Mouse (Mus musculus) stomach, embryonic 15.5 days (tissue): ENCODE data around the gene Pde6b. TPM values are rescaled to one million over a fixed set of nuclear protein-coding genes. Genes with fewer than 3 reads are reported as not detected.
A peak's percentile ranks its signal among the peaks of the same experiment; 100 is the strongest.

Source experiments
- ATAC-seq: fragments of 200-750 bp; cut with Nextera tagmentation; 2 replicates; pipeline ENCODE4 v1.8.0; 2017; ENCODE audit warnings: low read depth, moderate number of reproducible peaks, moderate TSS enrichment; ENCODE audit not compliant: insufficient read depth, low FRiP score
- H3K27ac ChIP-seq: fragments of 300-500 bp; sonication (generic); 2 replicates; pipeline ENCODE4 v1.5.1; 2015; ENCODE audit warnings: mild to moderate bottlenecking, inconsistent platforms
- H3K27me3 ChIP-seq: fragments of 300-500 bp; sonication (generic); replicated peaks from 2 replicates; pipeline ENCODE4 v1.6.1; 2015; ENCODE audit warnings: inconsistent platforms
- H3K36me3 ChIP-seq: fragments of 300-500 bp; sonication (generic); 2 replicates; pipeline ENCODE4 v1.6.1; 2015; ENCODE audit warnings: inconsistent platforms
- H3K4me1 ChIP-seq: fragments of 300-500 bp; sonication (generic); 2 replicates; pipeline ENCODE4 v1.6.1; 2015; ENCODE audit warnings: inconsistent platforms
- H3K4me2 ChIP-seq: fragments of 300-500 bp; sonication (generic); 2 replicates; pipeline ENCODE4 v1.6.1; 2015; ENCODE audit warnings: mild to moderate bottlenecking, inconsistent platforms
- H3K4me3 ChIP-seq: fragments of 300-500 bp; sonication (generic); replicated peaks from 2 replicates; pipeline ENCODE4 v1.5.1; 2015; ENCODE audit warnings: inconsistent platforms
- H3K9ac ChIP-seq: fragments of 300-500 bp; sonication (generic); 2 replicates; pipeline ENCODE4 v1.6.1; 2015; ENCODE audit warnings: inconsistent platforms
- H3K9me3 ChIP-seq: fragments of 300-500 bp; sonication (generic); 2 replicates; pipeline ENCODE4 v1.6.1; 2016; ENCODE audit warnings: inconsistent platforms
- WGBS: fragments of 180-500 bp; shearing (Covaris S2); methylation state at CpG from one replicate; pipeline ENCODE4 v1.1.7; 2015; 5-methylcytosine and 5-hydroxymethylcytosine counted together
- polyA plus RNA-seq: library from polyadenylated mRNA; unstranded; fragments of >200 nt; fragmentation: Nextera tagmentation; extraction: Ambion mirVana; gene quantifications from 2 replicates; pipeline ENCODE4 v1.2.1, GENCODE M21; 2015

Pde6b gene
- polyA plus RNA-seq, 1 experiment from 2014 or later = 0.39 TPM

DNA sequence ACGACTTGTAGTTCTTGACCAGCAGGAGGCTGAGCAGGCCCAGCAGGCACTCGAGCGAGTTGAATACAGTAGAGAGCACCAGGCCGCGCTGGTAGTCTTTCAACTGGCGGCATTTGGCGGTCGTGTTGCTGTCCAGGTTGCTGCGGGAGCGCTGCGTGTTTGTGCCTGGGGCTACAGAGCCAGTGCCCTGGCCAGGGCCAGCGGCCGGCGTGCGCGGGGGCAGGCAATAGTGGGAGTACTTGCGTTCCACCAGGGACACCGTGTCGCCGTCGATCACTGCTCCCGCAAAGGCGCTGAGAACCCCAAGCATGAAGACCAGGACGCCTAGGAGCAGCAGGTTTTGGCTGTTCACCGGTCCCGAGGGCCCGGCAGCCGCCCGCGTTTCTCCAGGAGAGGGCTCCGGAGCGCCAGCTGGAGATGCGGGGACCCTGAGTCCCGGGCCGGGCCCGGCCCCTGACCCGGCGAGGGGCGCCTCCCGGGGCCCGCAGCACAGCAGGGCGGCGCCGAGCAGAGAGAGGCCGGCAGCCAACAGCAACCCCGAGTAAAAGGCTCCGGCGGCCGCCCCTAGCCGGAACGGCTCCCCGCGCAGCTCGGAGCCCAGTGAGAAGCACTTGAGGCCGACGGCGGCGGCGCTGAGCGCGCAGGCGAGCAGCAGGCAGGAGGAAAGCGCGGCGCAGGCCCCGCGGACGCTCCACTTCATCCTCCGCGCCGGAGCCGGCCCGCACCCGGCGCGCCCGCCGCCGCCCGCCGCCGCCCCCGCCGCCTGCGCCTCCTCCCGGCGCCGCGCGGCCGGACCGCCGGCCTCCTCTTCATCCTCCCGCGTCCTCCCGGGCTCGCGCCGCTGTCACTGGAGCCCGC is 21.0 kb upstream of the Pde6b start:
- 0 out of 2 replicates have a peak overlapping the region, but pooled peaks have one; percentile 20 for H3K9ac ChIP-seq
- H3K36me3 ChIP-seq = no peaks in the 10 kb centered on the region
- WGBS = under 1% methylated on average over 72 of the region's 100 CpGs
- ATAC-seq = 0 out of 2 replicates have a peak, but pooled peaks have one; percentile 13
- H3K4me1 ChIP-seq = peaks cover 31% of the 10 kb centered on the region
- peaks cover 85% of the 10 kb centered on the region for H3K27me3 ChIP-seq
- H3K9me3 ChIP-seq = no peaks in the 10 kb centered on the region
- H3K4me2 ChIP-seq = peak overlapping the region; percentile 90
- H3K4me3 ChIP-seq = peak overlapping the region; percentile 48
- H3K27ac ChIP-seq = no peak overlapping the region

DNA sequence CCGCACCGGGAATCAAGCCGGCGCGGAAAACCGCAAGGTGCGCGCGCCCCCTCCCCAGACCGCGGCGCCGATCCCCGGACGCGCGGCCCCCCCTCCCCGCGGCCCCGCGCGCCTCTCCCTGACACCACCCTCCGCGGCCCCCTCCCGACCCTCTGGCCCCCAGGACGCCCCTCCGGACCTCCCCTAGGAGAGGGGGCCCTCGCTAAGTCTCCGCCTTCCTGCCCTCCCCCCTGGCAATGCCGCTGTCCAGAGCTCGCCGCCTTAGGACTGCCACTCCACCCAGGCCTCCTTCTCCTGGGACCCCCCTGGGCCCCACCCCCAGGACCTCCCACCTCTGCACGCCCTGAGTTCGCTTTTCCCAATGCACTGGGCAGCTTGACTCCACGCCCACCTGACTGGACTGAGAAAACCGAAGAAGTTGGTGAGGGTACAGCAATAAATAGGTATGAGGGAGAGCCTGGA is 20.3 kb upstream of the Pde6b start, which contains the start of gene Gm42517:
Gm42517 (minus strand) TSS at position 52 of the 462 bp plus-strand sequence.
- H3K36me3 ChIP-seq = no peaks in the 10 kb centered on the region
- peak within 1 kb of the TSS; percentile 48 for H3K4me3 ChIP-seq
- peak within 1 kb of the TSS; percentile 90 for H3K4me2 ChIP-seq
- no peak within 1 kb of the TSS for H3K27ac ChIP-seq
- H3K9ac ChIP-seq = 0 out of 2 replicates have a peak within 1 kb of the TSS, but pooled peaks have one; percentile 20
- peaks cover 86% of the 10 kb centered on the region for H3K27me3 ChIP-seq
- ATAC-seq = no peak
- H3K9me3 ChIP-seq = no peaks in the 10 kb centered on the region
- peaks cover 31% of the 10 kb centered on the region for H3K4me1 ChIP-seq
- WGBS = 1% methylated on average over 29 of the region's 36 CpGs

DNA sequence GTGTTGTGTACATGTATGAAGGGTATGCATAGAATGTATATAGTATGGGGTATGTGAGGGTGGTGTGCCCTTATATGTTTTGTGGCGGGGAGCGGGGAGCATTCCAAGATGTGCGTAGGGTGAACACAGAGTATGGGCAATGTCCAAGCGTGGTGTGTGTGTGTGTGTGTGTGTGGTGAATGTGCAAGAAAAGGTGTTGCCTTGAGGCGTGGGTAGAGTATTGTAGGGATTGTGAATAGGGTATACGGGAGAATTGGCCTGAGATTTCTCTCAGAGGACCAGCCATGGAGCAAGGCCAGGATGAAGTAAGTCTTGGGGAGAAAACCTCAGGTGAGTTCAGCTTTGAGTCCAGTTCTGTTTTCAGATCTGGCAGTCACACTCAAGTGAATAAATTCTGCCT is 19.7 kb upstream of the Pde6b start:
- 8% methylated on average over 6 of the region's 6 CpGs for WGBS
- peak overlapping the region; percentile 35 for H3K4me3 ChIP-seq
- ATAC-seq = 0 out of 2 replicates have a peak, but pooled peaks have one; percentile 9
- H3K9me3 ChIP-seq = no peaks in the 10 kb centered on the region
- H3K9ac ChIP-seq = no peak overlapping the region
- H3K36me3 ChIP-seq = no peaks in the 10 kb centered on the region
- peak overlapping the region; percentile 78 for H3K4me2 ChIP-seq
- H3K27ac ChIP-seq = no peak overlapping the region
- peaks cover 31% of the 10 kb centered on the region for H3K4me1 ChIP-seq
- peaks cover 80% of the 10 kb centered on the region for H3K27me3 ChIP-seq

DNA sequence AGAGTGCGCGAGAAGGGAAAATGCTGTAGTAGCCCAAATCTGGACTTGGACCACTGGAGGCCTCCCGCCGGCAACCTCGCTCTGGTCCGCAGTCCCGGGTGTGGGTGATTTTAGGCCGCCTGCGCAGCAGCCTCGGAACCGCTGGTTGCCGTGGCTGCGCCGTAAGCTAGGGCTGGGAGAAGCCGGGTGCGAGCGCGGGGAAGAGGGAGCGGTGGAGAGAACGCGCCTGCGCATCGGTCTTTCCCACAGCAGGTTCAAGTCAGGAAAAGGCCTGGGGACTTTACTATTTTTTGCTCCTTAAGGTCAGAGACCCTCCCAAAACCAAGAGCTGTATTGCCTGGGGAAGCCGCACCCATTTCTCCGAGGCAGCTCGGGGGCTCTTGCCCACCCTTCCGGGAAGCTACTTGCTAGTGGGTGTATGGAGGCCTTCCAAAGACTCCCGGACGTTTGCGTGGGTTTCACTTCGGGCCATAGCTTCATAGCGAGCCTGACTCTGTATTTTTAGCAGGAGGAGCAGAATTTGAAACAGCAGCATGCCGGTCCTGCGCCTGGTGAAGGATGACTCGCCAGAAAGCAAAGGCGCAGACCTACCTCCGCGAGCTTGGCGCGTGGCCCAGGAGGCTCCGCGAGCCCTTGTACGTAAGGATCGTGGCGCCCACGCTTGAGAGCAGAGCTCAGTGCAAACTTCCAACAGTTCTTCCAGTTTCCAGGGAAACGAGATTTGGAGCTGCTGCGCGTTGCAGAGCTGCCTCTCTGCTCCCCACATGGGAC is 19.2 kb upstream of the Pde6b start:
- under 1% methylated on average over 49 of the region's 49 CpGs for WGBS
- no peak for ATAC-seq

DNA sequence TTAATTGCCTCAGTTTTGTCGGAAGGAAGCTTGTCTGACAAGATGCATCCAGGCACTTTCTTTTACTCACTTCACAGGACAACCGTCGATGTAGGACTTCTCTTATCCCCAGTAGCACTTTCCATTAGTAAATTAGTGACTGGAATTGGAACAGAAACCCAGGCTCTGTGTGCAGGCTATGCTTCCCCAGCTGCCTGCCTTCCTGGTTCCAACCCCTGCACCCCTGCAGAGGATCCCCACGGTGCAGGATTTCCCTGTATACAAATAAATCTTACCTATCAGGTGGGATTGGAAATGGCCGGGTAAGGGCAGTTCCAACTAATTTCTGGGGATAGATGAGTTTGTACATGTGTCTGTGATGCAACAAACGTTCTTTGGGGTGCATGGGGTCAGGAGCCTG is 18.2 kb upstream of the Pde6b start:
- Histone ChIP-seq H3K4me1 (peaks cover 31% of the 10 kb centered on the region), H3K4me3 (no peak overlapping the region), H3K27ac (no peak overlapping the region), H3K36me3 (no peaks in the 10 kb centered on the region), H3K9ac (no peak overlapping the region), H3K9me3 (no peaks in the 10 kb centered on the region), H3K4me2 (no peak overlapping the region), H3K27me3 (peaks cover 69% of the 10 kb centered on the region)
- WGBS = 4% methylated on average over 6 of the region's 6 CpGs
- no peak for ATAC-seq

More for the DNA sequence above, 19.2 kb upstream of the Pde6b start:
- Histone ChIP-seq H3K27me3 (peaks cover 75% of the 10 kb centered on the region), H3K9me3 (no peaks in the 10 kb centered on the region), H3K4me2 (peak overlapping the region; percentile 78), H3K4me1 (peaks cover 31% of the 10 kb centered on the region), H3K36me3 (no peaks in the 10 kb centered on the region), H3K9ac (no peak overlapping the region), H3K4me3 (peak overlapping the region; percentile 35), H3K27ac (no peak overlapping the region)

DNA sequence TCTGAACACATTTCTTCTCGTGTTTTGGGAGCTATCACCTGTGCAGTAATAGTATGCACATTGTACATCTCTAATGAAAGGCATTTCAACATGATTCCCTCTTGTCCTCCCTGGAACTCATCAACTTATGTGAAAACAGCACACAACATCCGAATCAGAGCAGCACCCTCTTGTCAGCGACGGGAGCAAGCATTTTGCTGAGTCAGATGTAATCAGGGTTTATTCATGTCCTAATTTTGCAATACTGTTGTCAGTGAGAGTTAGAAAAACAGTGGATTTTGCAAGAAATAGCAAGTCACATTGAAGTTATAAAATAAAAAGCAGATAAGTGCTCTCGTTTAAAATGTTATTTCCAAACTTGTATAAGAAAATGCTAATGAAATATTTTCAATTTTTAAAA is 14.1 kb upstream of the Pde6b start:
- ATAC-seq = no peak
- WGBS = 71% methylated on average over 5 of the region's 5 CpGs
- peaks cover 31% of the 10 kb centered on the region for H3K27me3 ChIP-seq

DNA sequence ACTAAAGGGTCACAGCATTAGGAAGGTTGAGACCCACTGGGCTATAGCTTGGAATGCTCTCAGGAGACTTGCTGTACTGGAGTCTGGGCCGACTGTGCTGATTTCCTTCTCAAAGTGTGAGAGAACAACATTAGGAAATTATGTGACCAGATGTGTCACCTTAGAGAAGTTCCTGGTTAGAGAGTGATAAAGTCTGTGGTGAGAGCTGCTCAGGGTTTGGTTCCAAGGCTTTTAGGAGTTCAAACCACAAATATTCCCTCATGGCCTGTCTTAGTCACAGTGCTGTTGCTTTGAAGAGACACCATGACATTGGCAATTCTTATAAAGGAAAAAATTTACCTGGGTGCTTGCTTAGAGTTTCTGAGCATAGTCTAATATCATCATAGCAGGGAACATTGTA is 12.1 kb upstream of the Pde6b start:
- Histone ChIP-seq H3K36me3 (no peaks in the 10 kb centered on the region), H3K9ac (no peak overlapping the region), H3K27me3 (peaks cover 14% of the 10 kb centered on the region; the same call in 1 of the 2 replicates), H3K4me1 (no peaks in the 10 kb centered on the region), H3K4me2 (no peak overlapping the region), H3K27ac (no peak overlapping the region), H3K9me3 (no peaks in the 10 kb centered on the region), H3K4me3 (no peak overlapping the region)
- no peak for ATAC-seq
- WGBS = 55% methylated on average over 1 of the region's 1 CpGs

More for the DNA sequence above, 14.1 kb upstream of the Pde6b start:
- Histone ChIP-seq H3K36me3 (no peaks in the 10 kb centered on the region), H3K9me3 (no peaks in the 10 kb centered on the region), H3K4me3 (no peak overlapping the region), H3K4me2 (no peak overlapping the region), H3K9ac (no peak overlapping the region), H3K4me1 (peaks cover 4% of the 10 kb centered on the region), H3K27ac (no peak overlapping the region)

DNA sequence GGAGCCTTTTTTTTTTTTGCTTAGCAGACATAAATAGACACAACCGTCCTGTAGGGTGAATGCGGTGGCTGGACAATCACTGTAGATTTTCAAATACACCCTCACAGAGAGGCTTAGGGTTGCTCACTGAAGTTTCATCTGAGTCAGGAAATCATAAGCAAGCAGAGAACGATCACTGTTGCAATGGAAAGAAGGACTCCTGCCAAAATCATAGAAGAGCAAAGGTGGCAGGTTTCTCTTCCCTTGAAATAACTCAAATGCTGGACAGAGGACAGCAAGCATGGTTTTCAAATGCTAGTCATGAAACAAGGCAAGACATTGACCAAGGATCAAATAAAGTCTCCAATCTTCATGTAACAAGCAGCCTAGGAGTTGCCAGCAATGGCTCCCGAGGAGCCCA is 9.8 kb upstream of the Pde6b start:
- no peak overlapping the region for H3K9ac ChIP-seq
- H3K27me3 ChIP-seq = 0 out of 2 replicates have a peak, but pooled peaks cover 5% of the 10 kb centered on the region
- no peak for ATAC-seq
- H3K4me1 ChIP-seq = no peaks in the 10 kb centered on the region
- H3K36me3 ChIP-seq = no peaks in the 10 kb centered on the region
- H3K4me3 ChIP-seq = no peak overlapping the region
- H3K4me2 ChIP-seq = no peak overlapping the region
- no peak overlapping the region for H3K27ac ChIP-seq
- no peaks in the 10 kb centered on the region for H3K9me3 ChIP-seq
- 77% methylated on average over 4 of the region's 4 CpGs for WGBS

DNA sequence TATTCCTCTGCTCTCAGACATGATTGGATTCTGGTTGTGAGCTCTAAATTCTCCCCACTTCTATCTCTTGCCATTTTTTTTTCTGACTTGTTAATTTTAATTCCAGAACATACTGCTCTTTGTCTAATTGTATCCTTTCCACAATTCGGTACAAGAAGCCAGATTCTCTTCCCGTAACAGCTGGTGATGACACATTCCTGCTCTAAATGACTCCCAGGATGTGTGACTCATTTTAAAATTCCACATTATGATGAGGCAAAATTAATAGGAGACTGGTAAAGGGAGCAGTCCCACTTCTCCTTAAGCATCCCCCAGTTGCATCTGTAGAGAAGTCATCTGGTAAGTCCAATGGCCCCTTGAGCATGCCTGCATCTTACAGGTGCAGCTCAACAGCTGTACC is 2.6 kb upstream of the Pde6b start:
- no peak overlapping the region for H3K9ac ChIP-seq
- no peaks in the 10 kb centered on the region for H3K4me1 ChIP-seq
- ATAC-seq = no peak
- no peaks in the 10 kb centered on the region for H3K9me3 ChIP-seq
- H3K4me2 ChIP-seq = no peak overlapping the region
- H3K4me3 ChIP-seq = no peak overlapping the region
- no peaks in the 10 kb centered on the region for H3K36me3 ChIP-seq
- WGBS = 80% methylated on average over 2 of the region's 2 CpGs
- H3K27me3 ChIP-seq = no peaks in the 10 kb centered on the region
- no peak overlapping the region for H3K27ac ChIP-seq

DNA sequence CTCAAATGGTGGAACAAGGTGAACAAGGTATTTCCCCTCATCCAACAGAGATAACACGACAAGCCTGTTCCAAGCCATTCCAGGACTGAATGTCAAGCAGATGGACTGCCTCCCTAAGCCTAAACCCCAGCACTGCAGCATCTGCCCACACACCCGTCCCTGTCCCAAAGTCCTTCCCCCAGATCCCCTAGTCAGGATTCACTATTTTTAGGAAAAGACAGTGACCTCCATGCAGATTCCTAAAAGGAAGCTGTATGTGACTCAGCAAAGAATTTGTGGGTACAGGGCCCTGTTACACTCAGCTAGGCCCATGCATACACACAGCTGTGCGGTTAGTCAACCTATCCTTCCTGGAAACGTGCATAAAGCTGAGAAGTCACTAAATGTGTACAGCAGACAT is 1.7 kb upstream of the Pde6b start:
- H3K4me3 ChIP-seq = no peak overlapping the region
- no peak overlapping the region for H3K9ac ChIP-seq
- 65% methylated on average over 4 of the region's 4 CpGs for WGBS
- H3K4me2 ChIP-seq = no peak overlapping the region
- H3K27ac ChIP-seq = no peak overlapping the region
- no peaks in the 10 kb centered on the region for H3K4me1 ChIP-seq
- no peaks in the 10 kb centered on the region for H3K36me3 ChIP-seq
- no peak for ATAC-seq
- H3K9me3 ChIP-seq = no peaks in the 10 kb centered on the region
- H3K27me3 ChIP-seq = no peaks in the 10 kb centered on the region

DNA sequence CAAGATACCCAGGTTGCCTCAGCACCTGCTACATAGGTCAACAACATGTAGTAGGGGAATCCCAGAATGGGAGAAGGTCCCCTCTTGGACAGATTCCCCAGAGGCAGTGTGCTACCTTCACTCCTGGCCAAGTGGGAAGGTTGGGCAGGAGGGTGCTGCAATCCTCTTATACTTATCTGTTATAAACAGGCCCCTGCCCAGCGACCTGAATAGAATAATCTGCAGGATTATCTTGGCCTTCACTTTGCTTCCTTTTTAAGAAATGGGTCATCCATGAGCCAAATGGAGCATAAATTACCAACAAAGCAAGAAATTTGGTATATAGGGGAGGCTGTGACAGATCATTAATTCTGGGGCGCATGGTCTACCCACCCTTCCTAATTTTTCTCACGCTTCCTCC is 1.6 kb downstream of the Pde6b start:
- Histone ChIP-seq H3K4me1 (no peaks in the 10 kb centered on the region), H3K27ac (no peak overlapping the region), H3K9ac (no peak overlapping the region), H3K4me3 (no peak overlapping the region), H3K36me3 (no peaks in the 10 kb centered on the region), H3K27me3 (no peaks in the 10 kb centered on the region), H3K9me3 (no peaks in the 10 kb centered on the region), H3K4me2 (no peak overlapping the region)
- no peak for ATAC-seq
- WGBS = 81% methylated on average over 3 of the region's 3 CpGs

DNA sequence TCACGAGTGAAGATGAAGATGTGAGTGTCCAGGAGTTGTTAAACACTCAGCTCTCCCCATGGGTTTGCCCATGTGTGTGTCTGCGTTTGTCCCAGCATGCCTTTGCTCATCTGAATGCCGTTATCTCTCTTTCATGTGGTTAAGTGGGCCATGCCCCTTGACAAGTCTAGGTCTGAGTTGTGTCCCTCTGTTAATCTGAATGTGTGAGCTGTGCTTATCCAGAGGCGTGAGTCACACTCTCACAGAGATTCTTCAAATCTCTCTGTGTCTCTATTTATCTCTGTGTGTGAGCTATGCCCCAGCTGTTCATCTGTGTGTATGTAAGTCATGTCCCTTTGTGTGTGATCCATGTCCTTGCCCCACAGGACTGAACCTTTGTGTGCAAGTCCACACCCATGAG is 15.3 kb downstream of the Pde6b start:
- H3K27ac ChIP-seq = no peak overlapping the region

More for the DNA sequence above, 15.3 kb downstream of the Pde6b start:
- Histone ChIP-seq H3K4me3 (no peak overlapping the region), H3K4me2 (no peak overlapping the region), H3K9ac (no peak overlapping the region), H3K4me1 (no peaks in the 10 kb centered on the region), H3K9me3 (no peaks in the 10 kb centered on the region), H3K36me3 (no peaks in the 10 kb centered on the region), H3K27me3 (no peaks in the 10 kb centered on the region)
- ATAC-seq = no peak
- 69% methylated on average over 4 of the region's 4 CpGs for WGBS
